Mouse (Mus musculus): ENCODE results near the gene Prkra.

Prkra gene

DNA sequence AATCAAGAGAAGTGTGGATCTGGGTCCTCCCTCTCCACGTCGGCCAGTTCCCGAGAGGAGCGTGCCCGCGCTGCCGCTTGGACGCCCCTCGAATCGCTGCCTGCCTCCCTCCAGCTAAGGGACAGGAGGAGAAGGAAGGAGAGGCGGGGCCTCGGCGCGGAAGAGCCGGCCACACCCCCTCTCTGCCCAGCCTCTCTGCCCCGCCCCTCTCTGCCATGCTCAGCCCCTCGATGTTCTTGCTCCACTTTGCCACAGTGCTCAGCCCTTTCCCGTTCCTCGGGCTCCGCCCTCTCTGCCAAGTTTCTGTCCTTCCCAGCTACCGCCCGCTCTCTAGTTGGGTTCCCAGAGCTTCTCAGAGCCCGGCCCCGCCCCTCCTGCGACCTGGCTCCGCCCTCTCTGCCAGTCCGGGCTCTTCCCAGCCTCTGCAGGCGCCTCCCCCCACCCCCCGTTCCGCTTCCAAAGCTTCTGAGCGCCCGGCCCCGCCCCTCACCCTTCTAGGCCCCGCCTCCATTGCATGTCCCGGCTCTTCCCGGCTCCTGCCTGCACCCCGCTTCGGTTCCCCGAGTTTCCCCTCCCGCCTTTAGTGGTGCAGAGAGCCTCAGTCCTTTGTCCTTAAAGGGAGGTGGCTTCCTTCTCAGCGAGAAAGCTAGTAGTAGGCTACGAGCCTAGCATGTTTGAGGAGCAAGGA lies at the start of gene Prkra, which contains the start of gene Pjvk:
TSS of gene Prkra (minus strand) at position 133 of the 688 bp plus-strand sequence.
TSS of gene Pjvk (plus strand) at position 594 of the 688 bp plus-strand sequence.
- DNase-seq (ENCODE audit: low spot score), result peak; percentile 99

DNA sequence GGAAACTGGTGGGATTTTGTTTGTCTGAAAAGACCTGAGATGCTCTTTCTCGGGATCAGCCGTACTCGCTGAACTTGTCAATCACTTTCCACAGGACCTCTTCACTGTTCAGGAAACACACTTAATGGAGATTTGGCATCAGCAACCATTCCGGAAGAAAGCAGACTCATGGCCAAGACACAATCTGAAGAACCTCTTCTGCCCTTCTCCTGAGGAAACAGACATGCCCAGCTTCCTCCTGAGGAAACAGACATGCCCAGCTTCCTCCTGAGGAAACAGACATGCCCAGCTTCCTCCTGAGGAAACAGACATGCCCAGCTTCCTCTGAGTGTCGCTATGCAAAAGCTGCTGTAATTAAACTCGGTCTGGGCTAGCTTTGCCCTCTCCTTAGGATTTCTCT lies 47.5 kb upstream of the Prkra start:
- DNase-seq (ENCODE audit: low spot score), result peak; percentile 40

DNA sequence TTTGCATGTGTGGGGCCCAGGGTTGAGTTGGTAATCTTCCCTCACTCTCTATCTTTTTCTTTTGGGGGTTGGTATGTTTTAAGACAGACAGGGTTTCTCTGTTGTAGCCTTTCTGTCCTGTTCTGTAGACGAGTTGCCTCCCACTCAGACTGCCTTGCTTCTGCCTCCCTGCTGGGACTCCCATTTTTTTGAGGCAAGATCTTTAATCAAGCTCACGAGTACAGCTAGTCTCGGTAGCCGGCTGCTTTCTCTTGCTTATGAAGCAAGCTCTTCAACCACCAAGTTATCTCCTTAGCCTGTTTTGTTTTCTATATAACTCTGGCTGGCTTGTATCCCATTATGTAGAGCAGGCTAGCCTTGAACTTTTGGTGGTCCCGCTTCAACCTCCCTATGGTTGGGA lies 46.0 kb upstream of the Prkra start:
- DNase-seq (ENCODE audit: low spot score), result no peak

DNA sequence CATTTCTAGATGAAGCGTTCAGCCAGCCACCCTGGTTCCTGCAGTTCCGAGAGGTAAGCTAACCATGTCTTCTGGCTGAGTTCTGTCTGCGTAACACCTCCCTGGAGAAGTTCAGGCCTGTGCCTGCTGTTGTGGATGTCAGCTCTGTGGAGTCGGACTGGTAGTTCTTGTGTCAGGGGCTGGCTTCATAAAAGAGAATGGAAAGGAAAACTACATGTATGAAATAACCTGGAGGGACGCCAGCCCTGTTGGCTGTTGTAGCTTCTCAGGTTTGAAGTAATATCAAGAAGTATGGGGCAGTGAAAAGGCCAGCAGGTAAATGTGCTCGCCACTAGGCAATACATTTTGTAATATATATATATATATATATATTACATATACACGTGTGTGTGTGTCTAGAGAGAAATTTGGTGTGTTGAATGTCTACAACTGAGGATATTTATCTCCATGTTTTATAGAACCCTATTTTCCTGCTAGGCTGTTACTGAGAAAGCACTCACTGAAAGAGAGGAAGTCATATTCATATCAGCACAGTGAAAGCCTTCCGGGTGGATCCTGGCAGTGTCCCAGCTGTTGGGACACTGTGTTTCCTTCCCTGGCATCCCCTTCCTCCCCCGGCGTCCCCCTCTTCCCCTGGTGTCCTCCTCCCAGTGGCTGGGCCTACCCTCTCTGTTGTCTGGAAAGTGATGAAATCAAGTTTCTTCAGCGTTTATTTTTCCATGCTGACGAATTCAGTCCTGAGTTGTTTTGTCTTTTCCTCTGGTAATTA lies 42.8 kb upstream of the Prkra start:
- peak; percentile 81 for DNase-seq (ENCODE audit: low spot score)

DNA sequence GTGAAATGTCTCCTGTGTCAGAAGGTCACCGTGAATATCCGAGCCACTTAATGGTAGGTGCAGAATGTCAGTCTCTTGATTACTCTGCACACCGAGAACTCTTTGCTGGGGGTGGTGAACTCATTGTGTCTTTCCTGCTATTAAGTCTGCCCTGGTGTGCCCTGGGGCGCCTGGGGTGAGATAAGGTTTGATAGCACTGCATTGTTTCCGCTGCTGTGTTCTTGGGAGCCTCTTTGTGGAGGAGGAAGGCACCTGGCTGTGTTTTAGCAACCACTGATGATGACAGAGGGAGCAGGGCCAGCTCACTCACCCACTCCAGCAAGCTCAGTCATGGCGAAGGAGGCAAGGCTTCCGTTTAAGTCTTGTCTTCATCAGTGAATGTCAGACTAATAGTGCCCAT lies 40.3 kb upstream of the Prkra start:
- no peak for DNase-seq (ENCODE audit: low spot score)

DNA sequence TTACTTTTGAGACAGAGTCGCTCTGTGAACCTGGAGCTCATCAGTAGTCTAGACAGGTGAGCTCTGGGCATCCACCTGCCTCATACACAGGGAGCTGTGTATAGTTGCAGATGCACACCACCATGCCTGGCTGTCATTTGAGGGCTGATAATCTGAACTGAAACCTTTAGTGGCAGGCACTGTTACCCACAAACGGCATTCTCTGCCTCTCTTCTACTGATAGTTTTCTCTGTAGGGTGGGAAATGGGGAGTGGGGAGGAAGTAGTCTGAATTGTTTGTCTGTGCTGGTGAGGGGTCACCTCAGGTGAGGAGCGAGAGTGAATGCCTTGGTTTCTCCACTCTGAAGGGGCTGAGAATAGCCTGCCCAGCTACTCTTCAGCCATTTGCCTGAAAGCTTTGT lies 39.8 kb upstream of the Prkra start:
- DNase-seq (ENCODE audit: low spot score), result no peak

DNA sequence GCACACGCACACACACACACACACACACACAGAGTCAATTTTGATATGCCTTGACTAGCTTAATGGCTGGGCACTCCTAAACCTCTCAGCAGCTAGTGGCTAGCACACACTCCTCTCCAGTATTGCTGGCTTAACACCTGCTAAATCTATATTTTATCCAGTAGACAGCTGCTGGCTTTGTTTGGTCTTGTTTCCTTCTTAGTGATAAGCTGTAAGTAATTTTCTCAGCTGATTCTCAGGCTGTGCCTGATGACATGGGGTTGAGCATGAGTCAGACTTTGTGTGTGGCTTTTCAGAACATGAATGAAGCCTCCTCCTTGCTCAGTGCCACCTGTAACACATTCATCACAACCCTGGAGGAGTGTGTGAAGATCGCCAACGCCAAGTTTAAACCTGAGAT lies 39.2 kb upstream of the Prkra start:
- DNase-seq (ENCODE audit: low spot score), result no peak

DNA sequence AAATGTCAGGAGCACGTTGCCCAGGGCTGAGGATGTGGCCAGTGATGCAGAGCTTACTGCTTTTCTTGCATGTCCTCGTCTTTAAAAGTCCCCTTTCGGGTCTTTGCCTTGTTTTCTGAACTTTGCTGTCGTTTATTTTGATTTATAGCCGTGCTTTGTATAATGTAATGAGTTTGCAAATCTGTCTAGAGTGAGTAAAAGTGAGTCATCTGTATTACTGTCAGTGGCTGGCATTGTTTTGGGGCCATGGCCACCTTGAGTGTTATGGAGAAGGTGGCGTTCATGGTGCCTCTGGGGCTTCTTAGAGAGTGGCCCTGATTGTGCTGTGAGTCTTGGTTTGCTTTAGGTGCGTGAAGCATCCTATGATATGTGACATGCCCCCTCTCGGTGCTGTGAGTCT lies 34.5 kb upstream of the Prkra start:
- DNase-seq (ENCODE audit: low spot score), result no peak

DNA sequence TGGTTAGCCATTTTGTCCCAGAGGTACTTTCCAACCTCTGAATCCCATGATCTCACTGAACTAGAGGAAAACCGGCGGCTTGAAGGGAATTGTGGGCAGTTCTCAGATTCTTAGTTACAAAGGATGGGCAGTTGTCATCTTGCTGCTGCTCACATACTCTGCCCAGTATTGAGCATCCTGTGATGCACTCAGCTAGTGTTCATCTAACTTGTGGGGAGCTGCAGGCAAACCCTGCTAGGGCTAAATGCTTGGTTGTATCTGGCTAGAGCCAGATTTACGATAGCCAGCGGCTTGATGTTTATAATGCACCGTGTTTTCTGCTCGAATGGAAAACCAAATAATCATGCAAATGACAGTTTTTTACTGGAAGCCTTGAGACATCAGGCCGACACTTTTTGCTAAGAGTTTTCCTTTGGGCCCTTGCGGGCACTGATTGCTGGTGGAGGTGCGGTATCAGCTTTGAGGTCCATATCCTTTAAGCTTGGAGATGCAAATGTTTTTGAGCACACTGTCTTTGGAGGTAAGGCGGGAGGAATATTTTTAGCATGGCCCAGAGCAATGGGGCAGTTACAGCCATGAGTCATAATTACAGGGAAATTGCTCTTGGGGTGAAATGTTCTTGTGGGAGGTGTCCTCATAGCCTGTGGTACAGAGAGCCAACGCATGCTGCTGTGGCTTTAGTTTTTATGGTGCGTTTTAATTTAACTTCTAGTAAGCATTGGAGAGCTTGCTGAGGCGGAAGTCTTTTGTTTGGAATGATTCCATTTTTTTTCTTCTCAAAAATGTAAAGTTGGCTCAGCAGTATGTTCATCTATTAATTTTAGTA lies 28.8 kb upstream of the Prkra start:
- DNase-seq (ENCODE audit: low spot score), result no peak

DNA sequence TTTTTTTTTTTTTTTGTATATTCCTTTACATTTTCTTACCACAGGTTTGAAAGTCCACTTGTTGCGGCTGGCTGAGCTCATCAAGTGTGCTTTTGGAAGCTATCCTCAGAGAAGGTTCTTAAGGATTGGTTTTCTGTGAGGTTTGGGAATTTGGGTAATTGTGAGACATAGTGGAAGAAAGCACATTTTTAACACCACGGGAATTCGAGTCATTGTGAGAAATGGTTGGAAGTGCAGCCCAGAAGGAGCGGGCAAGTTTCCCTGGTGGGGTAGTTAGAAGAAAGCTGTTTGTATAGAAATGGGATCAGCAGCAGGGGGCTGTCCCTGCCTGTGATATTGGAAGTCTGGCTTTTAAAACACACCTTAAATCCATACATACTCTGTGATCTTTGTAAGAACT lies 28.1 kb upstream of the Prkra start:
- no peak for DNase-seq (ENCODE audit: low spot score)

DNA sequence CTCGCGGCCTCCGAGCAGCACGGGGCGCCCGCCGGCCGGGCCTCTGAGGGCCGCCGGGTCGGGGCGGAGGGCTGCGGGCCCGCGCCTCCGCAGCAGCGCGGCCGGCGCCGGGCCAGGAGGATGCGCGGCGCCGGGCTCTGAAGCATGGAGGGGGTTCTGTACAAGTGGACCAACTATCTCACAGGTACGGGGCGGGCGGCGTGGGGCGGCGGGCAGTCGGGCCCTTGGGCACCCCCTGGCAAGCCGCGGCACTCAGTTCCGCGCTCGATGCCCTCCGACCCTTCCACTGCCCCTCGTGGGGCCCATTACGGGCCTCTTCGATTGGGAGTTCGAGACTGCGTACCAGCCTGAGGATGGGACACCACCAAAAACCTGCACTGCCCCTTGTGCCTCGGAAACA lies 27.6 kb upstream of the Prkra start:
- DNase-seq (ENCODE audit: low spot score), result no peak

DNA sequence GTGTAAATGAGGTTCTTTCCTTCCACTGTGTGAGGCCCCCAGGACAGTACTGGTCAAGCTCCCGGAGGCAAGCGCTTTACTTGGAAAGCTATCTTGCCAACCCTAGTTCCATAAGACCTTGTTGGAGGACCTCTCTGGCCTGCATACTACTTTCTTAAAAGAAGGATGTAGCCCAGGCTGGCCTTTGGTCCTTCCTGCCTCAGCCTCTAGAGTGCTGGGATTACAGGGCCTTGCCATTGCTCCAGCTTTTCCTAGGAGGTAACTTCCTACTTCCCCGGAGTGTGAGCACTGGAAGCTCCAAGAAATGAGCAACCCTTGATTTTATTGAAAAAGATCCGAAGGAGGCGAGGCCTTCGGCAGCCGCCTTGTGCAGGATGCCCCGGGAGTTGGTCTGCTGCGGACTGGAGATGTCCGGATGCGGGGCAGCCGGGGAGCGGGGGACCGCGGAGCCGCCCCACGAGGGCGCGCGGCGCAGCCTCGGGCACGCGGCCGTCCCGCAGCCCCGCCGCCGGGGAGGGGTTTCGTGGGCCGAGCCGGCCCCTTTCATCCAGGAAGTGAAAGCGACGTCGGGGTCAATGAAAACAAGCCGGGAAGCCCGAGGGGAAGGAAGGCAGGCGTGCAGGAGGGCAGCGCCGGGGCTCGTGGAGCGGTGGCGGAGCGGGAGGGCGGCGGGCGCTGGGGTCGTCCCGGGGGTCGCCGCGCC lies 27.1 kb upstream of the Prkra start, which contains the start of gene Plekha3:
TSS of gene Plekha3 (plus strand) at position 557 of the 703 bp plus-strand sequence.
- DNase-seq (ENCODE audit: low spot score), result peak; percentile 89

DNA sequence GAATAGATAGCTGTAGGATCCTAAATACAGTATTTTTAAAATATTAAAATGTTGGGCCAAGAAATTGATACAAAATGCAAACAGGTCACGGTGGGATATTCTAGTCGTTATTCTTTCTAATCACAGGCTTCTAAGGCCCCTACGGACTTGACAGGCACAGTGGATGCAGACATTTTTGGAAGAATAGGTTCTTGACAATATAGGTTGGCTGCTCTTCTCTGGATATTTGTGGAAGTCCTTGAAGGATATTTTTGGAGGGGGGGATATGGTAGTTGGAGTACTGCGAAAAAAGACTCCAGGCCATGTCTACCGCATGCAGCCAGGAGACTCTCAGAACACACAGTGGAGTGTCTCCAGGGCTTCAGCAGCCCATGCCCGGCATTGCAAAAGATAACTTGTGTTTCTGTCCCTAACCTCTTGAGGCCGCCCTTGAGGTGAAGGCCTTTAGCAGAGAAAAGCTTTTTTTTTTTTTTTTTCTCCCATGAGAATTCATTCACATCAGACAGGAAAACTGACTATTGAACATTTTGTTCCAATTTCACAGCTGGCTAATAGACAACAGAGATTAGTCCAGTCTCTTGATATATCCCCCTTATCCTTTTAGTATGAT lies 25.8 kb upstream of the Prkra start:
- peak; percentile 79 for DNase-seq (ENCODE audit: low spot score)

DNA sequence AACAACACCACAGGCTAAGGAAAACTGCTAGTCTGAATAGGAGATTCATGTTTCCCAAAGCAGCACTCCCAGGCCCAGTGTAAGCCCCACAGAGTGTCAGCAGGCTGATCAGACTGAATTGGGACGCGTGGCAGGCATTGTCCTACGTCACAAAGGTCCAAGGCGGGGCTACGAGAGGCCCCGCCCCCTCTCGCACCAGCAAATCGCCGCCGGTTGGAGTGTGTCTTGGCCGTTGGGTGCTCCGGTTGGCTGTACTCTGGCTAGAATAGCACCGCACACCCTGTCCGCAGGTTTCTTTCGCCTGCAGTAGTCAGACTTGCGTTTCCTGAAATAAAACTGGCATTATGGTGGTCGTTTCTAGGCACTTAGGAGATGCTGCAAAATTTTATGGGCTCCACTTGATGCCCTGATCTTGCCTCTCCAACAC lies 25.2 kb upstream of the Prkra start, which contains the start of gene Fkbp7:
TSS of gene Fkbp7 (minus strand) at position 151 of the 427 bp plus-strand sequence.
- peak; percentile 91 for DNase-seq (ENCODE audit: low spot score)

DNA sequence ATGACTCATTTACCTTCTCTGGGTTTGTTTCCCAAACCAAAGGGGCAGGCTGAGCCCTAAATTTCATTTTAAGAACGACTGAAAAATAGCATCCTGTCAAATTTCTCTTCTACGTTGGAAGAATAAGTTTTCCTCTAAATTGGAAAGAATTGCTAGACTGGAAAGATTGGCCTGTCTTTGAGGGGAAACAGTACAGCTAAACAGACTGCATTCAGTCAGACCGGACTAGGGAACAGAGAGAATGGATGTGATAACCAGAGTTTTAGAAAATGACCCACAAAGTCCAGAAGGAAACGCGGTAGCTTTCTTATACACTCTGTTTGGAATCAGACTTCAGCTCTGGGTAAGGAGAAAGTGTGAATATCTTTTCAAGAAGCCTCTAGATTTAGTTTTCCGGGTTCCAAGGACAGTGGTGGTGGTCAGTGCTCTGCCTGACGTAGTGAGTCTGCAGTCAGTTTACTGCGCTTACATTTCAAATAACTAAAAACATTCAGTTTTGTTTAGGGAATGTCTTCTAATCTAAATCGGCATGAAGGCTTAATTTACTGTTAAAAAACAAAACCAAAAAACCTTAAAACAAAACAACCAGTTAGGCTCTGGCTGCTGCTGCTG lies 24.4 kb upstream of the Prkra start:
- DNase-seq (ENCODE audit: low spot score), result no peak

DNA sequence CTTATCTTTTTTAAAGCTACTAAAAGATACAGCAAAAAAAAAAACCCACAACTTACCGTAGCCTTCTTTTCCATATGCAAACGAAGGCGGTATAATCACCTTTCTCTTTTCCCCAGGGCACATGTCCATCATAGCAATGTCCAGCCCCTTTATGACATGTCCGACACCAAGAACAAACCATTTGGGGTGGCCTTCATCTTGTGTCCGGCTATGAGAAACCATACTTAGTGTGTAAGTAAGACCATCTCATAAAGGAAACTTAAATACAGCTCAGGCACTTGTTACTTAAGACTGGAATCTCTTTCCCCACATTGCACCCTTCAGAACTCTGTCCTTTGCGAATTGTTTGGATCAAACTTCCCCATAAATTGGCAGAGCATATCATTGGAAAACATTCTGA lies 23.8 kb upstream of the Prkra start:
- no peak for DNase-seq (ENCODE audit: low spot score)

DNA sequence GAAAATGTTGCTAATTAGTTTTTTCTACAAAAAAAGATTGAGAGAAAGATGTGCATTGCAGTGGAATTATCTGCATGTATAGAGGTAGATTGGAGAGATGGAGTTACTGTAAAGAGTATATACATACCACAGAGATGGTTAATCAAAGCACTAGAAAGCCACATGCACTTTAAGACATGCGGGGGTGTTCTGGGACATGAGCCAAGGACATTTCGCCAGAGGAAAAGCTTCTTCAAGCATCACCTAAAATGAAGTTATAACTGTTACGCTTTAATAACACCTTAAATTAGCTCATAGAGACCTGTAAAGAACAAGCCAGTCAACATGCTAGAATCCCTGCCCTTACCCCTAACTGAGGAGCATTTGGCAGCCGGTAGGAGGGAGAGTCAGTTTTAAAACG lies 19.4 kb upstream of the Prkra start:
- no peak for DNase-seq (ENCODE audit: low spot score)

DNA sequence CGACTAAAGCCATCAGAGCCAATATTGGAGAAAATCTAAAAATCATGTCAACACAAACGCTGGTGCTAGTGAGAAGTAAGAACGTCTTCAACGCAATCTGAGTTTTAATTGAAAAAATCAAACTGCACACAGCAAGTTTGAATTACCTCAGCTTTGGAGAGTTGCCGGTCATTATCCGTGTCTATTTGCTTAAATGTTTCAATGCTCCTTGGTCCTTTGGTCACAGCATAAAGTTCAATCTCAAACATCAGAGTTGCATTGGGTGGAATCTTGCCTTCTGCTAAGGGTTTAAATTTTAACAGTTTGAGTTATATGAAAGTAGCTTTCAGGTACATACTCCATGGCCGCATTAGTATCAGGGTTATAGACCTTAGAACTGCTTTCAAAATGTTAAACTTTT lies 17.7 kb upstream of the Prkra start:
- no peak for DNase-seq (ENCODE audit: low spot score)

DNA sequence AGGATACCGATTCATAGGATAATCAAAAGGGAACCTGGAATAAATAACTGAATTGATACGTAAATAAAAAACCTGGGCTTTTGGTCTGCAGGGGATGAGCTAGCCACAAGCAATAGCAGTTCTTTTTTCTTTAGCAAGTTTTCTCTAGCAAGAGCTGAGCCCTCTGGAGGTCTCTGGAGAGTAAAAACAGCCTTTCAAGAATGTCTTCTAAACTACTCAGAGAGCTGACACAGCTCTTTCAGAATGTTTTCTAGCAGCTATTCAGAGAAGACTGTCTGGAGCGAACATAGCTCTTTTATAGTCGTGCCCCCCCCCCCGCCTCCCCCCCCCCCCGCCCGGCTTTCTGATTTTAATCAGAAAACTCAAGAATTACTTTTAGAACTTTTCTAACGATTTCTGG lies 11.6 kb upstream of the Prkra start:
- no peak for DNase-seq (ENCODE audit: low spot score)

DNA sequence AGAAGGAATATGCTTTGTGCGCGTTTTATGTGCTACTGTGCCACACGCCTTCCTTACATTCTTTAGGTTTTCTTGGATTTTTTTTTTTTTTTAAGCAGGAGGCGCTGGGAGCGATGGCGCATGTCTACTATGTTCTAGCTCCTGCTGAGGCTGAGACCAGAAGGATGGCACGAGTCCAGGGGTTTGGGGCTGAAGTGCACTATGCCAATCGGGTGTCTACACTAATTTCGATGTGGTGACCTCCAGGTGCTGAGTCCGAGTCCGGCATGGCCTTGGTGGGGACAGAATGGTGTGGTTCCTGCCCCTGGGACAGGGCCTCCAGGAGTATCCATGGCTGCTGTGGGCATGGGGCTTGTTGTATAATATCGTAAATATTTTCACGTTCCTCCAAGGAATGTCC lies 10.7 kb upstream of the Prkra start:
- no peak for DNase-seq (ENCODE audit: low spot score)

DNA sequence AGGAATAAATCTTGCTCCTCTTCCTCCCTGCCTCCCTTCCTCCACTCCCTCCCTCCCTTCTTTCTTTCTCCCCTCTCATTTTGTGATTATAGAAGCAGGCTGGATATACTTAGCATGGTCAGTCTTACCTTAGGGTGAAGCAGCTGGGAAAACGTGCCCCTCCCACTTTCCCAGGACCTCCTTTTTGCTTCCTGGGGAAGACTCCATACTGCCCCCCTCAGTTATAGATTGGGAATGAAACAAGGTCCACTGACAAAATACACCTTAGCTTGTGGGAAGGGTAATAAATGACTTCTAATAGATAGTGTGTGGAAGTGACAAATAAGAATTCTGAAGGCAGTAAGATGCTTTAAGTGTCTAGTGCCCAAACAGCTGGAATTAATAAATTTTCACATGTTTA lies 8.2 kb upstream of the Prkra start:
- peak; percentile 30 for DNase-seq (ENCODE audit: low spot score)

Measured in lung, postnatal 25 days (tissue).